Mouse (Mus musculus) right cerebral cortex, postnatal 14 days (tissue): ENCODE data around the gene Ddr1.

Experiments
- DNase-seq: peaks from one replicate; pipeline ENCODE4 v3.0.0; 2022

Gene Ddr1

DNA sequence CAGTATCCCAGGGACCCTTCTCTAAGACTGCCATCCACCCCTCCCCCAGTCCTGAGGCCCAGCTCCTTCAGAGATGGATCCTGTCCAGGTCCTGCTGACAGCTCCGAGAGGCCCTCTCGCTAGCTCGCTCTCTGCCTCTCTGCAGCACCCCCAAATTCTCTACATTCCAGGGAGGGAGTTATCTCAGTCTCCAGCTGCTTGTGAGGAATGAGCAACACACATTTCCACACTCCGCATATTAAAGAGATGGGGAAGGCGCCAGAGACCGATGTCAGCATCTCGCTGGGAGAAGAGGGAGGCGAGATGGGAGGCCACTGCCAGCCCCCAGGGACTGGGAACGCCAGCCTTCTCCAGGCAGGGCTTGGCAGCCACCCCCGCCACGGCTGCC lies 15.9 kb upstream of the Ddr1 start:
- DNase-seq = peak; percentile 49

DNA sequence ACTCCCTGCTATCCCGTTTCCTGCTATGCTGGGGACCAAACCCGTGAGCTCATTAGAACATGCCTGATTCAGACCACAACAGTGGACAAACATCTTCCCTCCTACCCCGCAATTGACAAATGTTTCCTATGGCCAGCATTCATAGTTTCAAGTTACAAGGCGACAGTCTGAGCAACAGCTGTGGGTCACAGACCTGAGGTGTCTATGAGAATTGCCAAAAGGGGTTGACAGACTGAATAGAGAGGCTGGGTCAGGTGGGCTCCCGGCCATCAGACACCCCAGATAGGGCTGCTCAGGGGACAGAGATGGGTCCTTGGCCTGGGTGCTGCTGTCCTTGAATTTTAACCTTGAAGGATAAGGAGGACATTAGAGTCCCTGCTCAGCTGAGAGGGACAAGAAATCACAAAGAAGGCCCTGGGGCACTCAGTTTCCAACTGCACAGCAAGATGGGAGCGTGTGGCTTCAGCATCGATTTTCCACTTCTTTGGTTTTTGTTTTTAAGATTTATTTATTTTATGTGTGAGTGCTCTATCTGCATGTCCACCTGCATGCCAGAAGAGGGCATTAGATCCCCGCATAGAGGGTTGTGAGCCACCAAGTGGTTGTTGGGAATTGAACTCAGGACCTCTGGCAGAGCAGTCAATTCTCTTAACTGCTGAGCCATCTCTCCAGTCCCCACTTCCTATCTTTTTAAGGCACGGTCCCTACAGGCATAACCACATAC lies 15.4 kb upstream of the Ddr1 start:
- no peak for DNase-seq

DNA sequence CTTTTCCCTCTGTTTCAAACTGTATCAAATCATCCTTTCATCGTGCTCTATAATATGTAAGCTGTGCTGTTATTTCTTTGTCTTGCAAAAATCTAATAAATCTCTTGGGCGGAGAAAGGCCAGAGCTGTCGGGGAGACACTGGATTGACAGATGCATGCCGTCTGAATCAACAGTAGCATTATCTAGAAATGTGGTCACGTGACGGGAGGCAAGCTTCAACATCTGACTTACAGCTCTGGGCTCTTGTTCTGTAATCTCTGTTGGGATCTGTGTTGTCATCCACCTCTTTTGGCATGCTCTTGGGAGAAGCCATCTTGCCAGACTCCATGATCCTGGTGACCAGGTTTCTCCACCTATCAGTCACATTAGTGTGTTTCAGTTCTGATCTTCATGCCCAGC lies 12.7 kb upstream of the Ddr1 start:
- DNase-seq = no peak

DNA sequence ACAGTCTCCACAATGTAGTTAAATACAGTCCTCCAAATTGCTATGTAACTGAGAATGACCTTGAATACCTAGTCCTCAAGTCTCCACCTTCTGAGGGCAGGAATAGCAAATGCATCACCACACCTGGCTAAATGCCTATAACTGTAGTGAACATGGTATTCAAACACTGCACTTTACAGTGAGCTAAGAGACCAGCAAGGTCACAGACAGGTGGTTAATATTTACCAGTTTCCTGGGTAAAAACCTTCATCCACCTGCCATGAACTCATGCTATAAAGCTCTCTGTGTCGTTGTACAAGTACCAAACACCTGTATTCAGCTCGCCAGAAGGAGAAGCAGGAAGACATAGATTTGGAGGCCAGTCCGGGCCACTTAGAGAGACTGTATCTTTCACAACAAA lies 11.7 kb upstream of the Ddr1 start:
- no peak for DNase-seq

- DNase-seq = no peak
Observed at GRCm38 (mm10) chr17:35710705-35711347, 6.4 kb upstream of the Ddr1 start.

- DNase-seq = no peak
Observed at GRCm38 (mm10) chr17:35708611-35709010, 4.2 kb upstream of the Ddr1 start.

- DNase-seq = no peak
Observed at GRCm38 (mm10) chr17:35707929-35708328, 3.5 kb upstream of the Ddr1 start.

- peak; percentile 59 for DNase-seq
Observed at GRCm38 (mm10) chr17:35705836-35706235, 1.4 kb upstream of the Ddr1 start.

GRCm38 (mm10) chr17:35703751-35704271 lies 610 bp downstream of the Ddr1 start:
- peak; percentile 41 for DNase-seq

DNA sequence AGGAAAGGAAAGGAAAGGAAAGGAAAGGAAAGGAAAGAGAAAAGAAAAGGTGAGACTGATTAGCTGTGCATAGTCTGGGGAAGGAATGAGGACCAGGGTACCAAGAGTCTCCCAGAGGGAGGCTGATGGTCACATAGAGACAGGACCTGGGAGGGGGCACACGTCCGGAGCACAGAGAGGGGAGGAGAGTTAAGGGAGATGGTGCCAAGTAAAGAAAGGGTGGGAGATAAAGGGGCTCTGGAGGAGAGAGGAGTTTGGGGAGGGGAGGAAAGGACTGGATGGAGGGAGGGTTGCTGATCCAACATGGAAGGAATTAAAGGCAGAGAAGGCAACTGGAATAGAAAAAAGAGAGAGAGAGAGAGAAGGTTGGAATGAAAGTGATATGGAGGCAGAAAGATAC lies 1.4 kb downstream of the Ddr1 start:
- no peak for DNase-seq

DNA sequence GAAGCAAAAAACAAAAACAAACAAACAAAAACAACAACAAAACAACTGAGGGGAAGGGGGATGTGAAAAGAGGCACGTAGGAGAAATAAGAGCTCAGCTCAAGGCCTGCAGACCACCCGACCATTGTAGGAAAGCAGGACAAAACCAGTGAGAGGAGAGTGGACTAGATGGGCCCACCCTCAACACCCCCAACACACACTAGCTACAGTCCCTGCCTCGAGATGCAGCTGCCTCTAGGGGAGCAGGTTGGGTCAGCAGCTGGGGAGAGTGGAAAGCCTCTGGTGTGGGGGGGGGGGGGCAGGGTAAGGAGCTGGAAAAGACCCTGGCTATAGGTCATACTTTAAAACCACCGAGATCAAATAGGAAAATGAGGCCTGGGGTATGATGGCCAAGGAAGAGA lies 1.8 kb downstream of the Ddr1 start:
- no peak for DNase-seq

GRCm38 (mm10) chr17:35701978-35702461 lies 2.4 kb downstream of the Ddr1 start:
- DNase-seq = no peak

DNA sequence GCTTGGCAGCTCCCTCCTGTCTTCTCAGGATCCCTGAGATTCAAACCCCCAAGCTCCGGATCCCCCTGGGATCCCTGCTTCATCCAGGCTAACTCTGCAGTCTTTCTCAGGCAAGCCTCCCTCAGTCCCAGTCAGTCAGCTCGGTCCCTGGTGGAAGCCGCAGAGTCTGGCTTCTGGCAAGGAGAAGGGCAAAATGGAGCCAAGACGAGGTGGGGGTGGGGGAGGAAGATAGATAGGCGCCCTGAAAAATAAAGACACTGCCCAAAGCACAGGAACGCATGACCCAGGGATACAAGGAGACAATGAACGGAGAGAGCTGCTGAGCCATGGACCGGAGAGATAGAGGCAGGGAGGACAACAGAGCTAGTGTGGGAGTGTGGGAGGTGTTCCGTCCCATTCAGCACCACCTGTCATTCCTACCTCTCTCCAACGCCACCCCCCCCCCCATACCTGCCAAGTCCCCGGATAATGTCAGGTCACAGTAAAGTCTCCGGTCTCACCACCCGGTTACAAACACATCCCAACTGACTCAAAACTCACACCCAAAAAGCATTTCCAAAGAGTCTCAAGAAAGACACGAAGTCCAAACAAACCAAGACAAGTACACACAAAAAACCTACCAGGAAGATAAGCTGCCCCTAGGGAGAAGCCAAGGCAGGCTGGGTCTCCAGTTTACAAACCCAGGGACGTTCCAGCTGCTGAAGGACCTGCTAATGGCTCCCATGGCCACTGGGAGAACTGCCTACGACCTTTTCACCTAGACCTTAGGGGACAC lies 3.0 kb downstream of the Ddr1 start:
- no peak for DNase-seq

- DNase-seq = peak; percentile 78
Observed at GRCm38 (mm10) chr17:35700371-35700961, 4.0 kb downstream of the Ddr1 start.

GRCm38 (mm10) chr17:35699919-35700318 lies 4.5 kb downstream of the Ddr1 start:
- DNase-seq = peak; percentile 54

- no peak for DNase-seq
Observed at GRCm38 (mm10) chr17:35698501-35698883, 5.9 kb downstream of the Ddr1 start.

DNA sequence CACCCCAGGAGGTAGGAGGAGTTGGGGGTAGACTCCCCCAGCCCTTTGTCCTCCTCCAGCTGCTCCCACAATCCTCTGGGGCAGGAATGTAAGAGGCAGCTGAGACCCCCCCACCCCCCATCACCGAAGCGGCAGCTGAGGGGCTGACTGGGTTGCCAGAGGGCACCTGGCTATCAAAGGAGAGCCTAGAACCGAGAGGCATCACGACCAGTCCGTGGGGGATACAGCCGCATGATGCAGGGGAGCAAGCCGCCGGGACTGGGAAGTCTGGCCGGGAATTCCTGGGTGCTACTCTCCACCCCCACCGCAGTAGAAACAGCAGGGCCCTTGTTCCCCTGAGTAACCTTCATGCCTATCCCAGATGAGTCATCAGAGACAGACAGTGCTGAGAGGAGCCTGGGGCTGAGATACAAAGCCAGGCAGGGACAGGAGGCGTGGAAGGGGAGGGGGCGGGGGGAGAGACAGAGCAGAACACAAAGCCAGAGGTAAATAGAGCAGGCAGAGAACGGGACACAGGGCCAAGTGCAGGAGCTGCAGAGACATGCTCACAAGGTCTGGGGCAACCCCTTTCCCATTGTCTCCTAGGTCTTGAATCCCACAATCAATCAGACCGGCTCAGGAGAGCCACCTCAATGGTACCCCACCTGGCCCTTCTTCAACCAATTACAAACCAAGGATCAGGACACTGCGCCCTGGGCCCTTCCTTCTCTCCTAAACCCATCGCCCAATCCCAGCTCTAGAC lies 6.5 kb downstream of the Ddr1 start:
- DNase-seq = peak; percentile 31

DNA sequence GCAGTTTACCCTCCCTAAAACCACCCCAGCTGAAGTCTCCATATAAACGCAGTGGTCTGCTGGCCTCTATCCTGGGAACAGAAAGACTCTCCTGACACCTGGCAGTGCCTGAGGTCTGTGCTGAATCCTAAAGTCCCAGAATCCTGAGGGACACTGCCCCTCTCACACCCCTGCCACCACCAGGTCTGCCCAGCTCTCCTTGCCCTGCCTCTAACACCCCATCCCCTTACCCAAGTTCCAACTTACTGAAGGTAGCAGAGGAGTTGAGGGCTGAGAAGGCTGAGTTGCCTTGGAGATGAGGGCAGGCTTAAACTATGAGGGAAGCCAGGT lies 7.0 kb downstream of the Ddr1 start:
- no peak for DNase-seq

DNA sequence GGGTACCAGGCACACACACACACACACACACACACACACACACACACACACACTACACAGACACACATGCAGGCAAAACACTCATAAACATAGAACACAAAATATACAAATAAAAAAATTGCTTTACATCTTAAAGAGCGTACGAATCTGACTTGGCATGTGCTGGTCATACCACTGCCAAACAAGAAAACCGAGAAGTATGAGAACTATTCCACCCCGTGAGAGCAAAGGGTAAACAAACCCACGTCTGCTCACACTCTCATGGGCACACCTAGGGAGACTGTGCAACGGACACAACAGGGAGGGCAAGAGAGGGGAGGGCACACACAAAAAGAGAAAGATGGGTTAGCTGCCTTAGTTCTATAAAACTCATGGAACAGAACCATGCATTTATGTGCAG lies 7.7 kb downstream of the Ddr1 start:
- DNase-seq = no peak

DNA sequence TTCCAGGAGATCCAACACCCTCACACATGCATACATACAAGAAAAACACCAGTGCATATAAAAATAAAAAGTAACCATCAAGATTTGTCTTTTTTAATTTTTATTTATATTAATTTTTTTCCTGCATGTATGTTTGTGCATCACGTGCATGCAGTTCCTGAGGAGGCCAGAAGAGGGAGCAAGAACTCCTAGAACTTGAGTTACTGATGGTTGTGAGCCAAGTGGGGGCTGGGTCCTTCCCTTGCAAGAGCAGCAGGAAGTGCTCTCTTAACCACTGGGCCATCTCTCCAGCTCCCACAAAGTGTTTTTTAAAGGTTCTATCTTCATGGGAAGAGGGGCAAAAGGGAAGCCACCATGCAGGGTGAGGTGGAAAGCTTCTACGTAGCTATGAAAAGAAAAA lies 9.1 kb downstream of the Ddr1 start:
- peak; percentile 63 for DNase-seq

DNA sequence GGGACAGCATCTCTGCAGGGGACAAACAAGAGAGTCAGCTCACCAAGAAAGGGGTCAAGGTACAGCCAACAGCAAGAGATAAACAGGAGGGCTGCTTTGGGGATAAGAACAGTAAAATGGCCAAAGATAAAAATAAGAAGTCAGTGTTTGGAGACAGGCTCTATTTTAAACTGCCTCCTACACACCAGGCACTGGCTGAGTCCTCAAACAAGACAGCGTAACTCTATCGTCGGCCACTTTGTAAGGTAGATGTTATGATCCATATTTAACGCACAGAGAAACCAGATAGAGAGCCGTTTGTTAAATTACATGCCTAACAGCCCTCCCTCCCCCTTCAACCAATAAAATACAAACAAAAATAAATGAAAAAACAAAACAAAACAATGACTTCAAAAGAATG lies 10.5 kb downstream of the Ddr1 start:
- DNase-seq = no peak

DNA sequence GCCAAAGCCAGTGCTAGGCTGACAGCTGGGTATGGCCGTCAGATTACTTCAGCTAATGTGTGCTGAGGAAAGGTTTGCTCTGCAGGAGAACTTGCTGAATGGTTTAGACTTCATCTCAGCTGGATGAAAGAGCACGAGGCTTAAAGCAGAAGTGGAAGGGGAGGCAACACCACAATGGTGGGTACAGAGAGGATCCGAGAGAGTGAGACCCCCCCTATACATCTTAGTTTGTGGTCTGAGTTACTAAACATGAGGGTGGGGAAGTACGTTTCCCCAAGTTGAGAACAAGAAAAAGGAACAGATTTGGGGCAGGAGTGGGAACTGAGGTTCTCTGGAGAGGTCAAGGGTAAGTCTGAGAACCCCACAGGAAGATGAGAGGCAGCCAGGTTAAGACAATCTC lies 12.1 kb downstream of the Ddr1 start:
- no peak for DNase-seq

GRCm38 (mm10) chr17:35691811-35692210 lies 12.6 kb downstream of the Ddr1 start:
- DNase-seq = no peak
